Mouse (Mus musculus): ENCODE results near the gene Ppp2r5d.

GRCm38 (mm10) chr17:46701489-46701888, 3.4 kb downstream of the Ppp2r5d start:
- no peak for TF ChIP-seq POLR2A (IDR thresholded peaks at IDR 0.05; ENCODE audit: extremely low read depth, insufficient read depth, low read length)
- TF ChIP-seq CTCF (IDR thresholded peaks at IDR 0.05; ENCODE audit: low read depth, low read length), result no peak

Data from liver, adult 2 months (tissue).